Mouse (Mus musculus): ENCODE results near the gene Hoxd10. TPM values are rescaled to one million over a fixed set of nuclear protein-coding genes. Genes with fewer than 3 reads are reported as not detected.

Hoxd10 gene
- polyA plus RNA-seq, 1 experiment from 2014 or later: 0.13 TPM

DNA sequence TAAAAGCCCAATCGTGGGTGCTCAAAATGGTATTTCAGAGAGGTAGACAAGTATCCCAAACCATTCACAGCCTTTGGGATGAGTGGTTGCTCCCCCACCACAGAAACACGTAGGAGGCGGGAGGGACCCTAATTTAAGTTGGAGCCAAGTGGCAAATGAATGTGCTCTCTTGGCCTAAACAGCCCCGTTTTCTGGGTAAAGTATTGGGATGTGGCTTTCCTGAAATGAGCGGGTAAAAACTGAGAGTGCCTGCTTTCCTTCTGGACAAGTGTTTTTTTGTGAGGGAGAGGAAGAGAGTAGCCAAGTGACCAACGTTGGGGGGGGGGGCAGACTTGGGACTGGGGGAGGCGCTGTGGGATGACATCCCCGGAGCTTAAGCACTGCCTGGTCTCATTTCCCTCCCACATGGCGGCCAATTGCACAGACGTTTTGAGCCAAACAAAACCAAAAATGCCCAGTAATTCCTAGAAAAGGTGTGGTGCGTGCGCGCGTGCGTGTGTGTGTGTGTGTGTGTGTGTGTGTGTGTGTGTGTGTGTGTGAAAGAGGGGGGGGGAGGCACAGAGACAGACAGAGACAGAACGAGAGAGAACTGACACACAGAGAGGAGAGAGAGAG, 19.3 kb downstream of the Hoxd10 start:
- POLR2A ChIA-PET: no interaction called here
- no peak for TF ChIP-seq CTCF (IDR thresholded peaks at IDR 0.05)
- ATAC-seq (no peak), DNase-seq (ENCODE audit: low read depth, low spot score) (no peak)
- in situ Hi-C loops (cut with MboI; ENCODE audit: low pct_unique_long_range_greater_than_20kb): no loop called here
- CTCF ChIA-PET: no interaction called here
- peaks cover 8% of the 10 kb centered on the region for H3K27me3 ChIP-seq

- in situ Hi-C loops (cut with MboI; ENCODE audit: low pct_unique_long_range_greater_than_20kb): no loop called here
- ATAC-seq (peak; percentile 65), DNase-seq (ENCODE audit: low read depth, low spot score) (no peak)
- peaks cover 2% of the 10 kb centered on the region for H3K27me3 ChIP-seq
- POLR2A ChIA-PET: interaction anchor here (0.7 kb wide), 1 partner anchor 439 kb away, joined by 3 read pairs; no protein-coding TSS in a partner anchor
- CTCF ChIA-PET: no interaction called here
- TF ChIP-seq CTCF (IDR thresholded peaks at IDR 0.05): no peak
Observed at GRCm38 (mm10) chr2:74711721-74712621, 20.2 kb downstream of the Hoxd10 start, which contains the start of the genes Hoxd3 and Hoxd4. Gene Hoxd3, plus strand, starts transcription at chr2:74711927. Gene Hoxd4, plus strand, starts transcription at chr2:74711929.

DNA sequence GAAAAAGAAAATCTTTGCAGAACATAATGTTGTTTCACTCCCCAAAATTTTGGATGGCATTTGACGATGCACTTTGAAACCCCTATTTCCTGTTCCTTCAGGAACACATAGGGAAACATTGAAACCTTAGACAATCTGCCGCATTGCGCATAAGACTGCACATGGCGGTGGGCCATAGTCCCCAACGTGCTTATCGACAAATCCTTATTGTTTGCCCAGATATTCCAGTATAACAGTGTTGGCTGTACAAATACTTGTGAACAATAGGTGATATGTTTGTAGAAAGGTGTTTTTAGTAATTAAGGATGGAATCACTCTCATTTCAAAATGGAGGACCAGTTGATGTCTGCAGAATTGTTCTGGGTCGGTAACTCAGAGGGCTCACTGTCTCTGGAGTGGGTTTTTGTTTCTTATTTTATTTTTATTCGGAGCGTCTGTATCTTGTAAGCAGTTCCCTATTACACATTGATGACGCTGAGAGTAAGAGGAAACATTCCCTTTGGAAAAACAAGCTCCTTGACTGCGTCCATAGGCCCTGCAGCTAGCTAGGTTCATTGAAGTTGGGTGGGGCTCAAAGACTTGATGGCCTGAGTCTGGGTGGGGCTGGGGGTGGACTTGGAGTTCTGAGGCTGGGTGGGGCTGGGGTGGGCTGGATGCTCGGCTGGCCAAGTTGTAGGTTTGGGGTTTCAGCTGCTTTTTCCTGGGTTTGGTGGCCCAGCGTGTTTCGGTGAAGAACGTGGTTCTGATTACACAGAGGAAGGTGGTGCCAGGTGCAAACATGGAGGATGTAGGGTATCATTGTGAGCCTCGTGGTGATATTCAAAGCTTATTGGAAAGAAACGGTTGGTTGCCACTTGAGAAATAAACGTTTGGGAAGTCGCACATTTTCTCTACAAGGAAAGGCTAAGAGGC, 21.8 kb downstream of the Hoxd10 start:
- POLR2A ChIA-PET: no interaction called here
- CTCF ChIA-PET: no interaction called here
- ATAC-seq (no peak), DNase-seq (ENCODE audit: low read depth, low spot score) (no peak)
- no peak for TF ChIP-seq CTCF (IDR thresholded peaks at IDR 0.05)
- H3K27me3 ChIP-seq: no peaks in the 10 kb centered on the region
- in situ Hi-C loops (cut with MboI; ENCODE audit: low pct_unique_long_range_greater_than_20kb): no loop called here

- TF ChIP-seq CTCF (IDR thresholded peaks at IDR 0.05): no peak
- ChIA-PET CTCF (interaction anchor here (2.0 to 2.3 kb wide), 2 partner anchors 242 to 250 kb away, joined by 6 to 18 read pairs; no protein-coding TSS in a partner anchor), POLR2A (no interaction called here)
- no peaks in the 10 kb centered on the region for H3K27me3 ChIP-seq
- in situ Hi-C loops (cut with MboI; ENCODE audit: low pct_unique_long_range_greater_than_20kb): no loop called here
- no peak for DNase-seq (ENCODE audit: low read depth, low spot score)
- ATAC-seq: no peak
Observed at GRCm38 (mm10) chr2:74714156-74714789, 22.5 kb downstream of the Hoxd10 start.

DNA sequence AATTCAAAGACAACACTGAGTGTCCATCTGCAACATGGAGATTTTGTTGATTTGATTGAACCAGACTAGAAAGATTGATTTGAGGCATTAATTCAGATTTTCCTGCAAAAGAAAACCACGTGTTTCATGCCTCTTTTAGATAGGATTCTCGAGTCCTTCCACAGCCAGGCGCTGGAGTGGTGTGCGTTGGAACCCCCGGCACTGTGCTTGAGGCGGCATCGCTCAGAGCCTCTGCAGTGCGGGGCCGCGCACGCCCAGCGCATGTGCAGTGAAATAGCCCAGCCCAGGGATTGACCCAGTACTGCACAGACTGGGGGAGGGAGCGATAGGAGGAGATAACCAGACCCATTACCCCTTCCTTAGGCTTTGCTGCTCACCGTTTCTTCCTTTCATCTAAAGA, 23.2 kb downstream of the Hoxd10 start:
- ATAC-seq: no peak
- in situ Hi-C loops (cut with MboI; ENCODE audit: low pct_unique_long_range_greater_than_20kb): loop anchor here (5.0 kb wide), 2 partner anchors 247 to 342 kb away; no protein-coding TSS in a partner anchor
- POLR2A ChIA-PET: interaction anchor here (0.6 to 0.7 kb wide), 2 partner anchors 152 to 389 kb away, joined by 3 to 9 read pairs; no protein-coding TSS in a partner anchor

GRCm38 (mm10) chr2:74715504-74716241, 23.9 kb downstream of the Hoxd10 start:
- ChIA-PET CTCF (interaction anchor here (0.7 to 2.3 kb wide), 18 partner anchors 10 to 435 kb away, joined by 3 to 18 read pairs (median 4); no protein-coding TSS in a partner anchor), POLR2A (interaction anchor here (0.6 to 0.7 kb wide), 2 partner anchors 151 to 388 kb away, joined by 3 to 9 read pairs; no protein-coding TSS in a partner anchor)
- DNase-seq (ENCODE audit: low read depth, low spot score): peak; percentile 53
- peak; percentile 90 for ATAC-seq
- peak; percentile 97 for TF ChIP-seq CTCF (IDR thresholded peaks at IDR 0.05)
- in situ Hi-C loops (cut with MboI; ENCODE audit: low pct_unique_long_range_greater_than_20kb): loop anchor here (5.0 kb wide), 2 partner anchors 247 to 342 kb away; no protein-coding TSS in a partner anchor
- no peaks in the 10 kb centered on the region for H3K27me3 ChIP-seq

More for the DNA sequence above, 23.2 kb downstream of the Hoxd10 start:
- CTCF ChIA-PET: interaction anchor here (0.8 to 2.3 kb wide), 9 partner anchors 9 to 436 kb away, joined by 3 to 18 read pairs (median 3); no protein-coding TSS in a partner anchor
- TF ChIP-seq CTCF (IDR thresholded peaks at IDR 0.05): no peak
- no peaks in the 10 kb centered on the region for H3K27me3 ChIP-seq
- DNase-seq (ENCODE audit: low read depth, low spot score): no peak

DNA sequence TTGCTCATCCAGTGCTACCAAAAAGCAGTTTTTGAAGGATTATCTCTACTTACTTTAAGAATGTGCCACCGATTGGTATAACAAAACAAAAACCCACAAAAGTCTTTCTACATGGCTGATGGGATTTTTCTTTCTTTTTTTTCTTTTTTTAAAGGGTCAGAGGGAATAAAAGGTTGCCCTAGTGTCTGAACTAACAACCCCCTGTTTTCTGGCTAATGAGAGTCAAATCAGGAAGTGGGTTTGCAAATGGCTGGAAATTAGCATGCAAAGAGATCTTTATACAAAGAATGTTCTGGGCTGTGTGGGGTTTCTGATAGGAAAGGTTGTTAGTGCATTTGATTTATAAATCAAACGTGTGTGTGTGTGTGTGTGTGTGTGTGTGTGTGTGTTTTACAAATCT, 28.7 kb downstream of the Hoxd10 start:
- POLR2A ChIA-PET: no interaction called here
- H3K27me3 ChIP-seq: no peaks in the 10 kb centered on the region
- TF ChIP-seq CTCF (IDR thresholded peaks at IDR 0.05): no peak
- in situ Hi-C loops (cut with MboI; ENCODE audit: low pct_unique_long_range_greater_than_20kb): no loop called here
- ATAC-seq (no peak), DNase-seq (ENCODE audit: low read depth, low spot score) (no peak)
- CTCF ChIA-PET: no interaction called here

GRCm38 (mm10) chr2:74720955-74721491, 29.3 kb downstream of the Hoxd10 start:
- ATAC-seq (no peak), DNase-seq (ENCODE audit: low read depth, low spot score) (no peak)
- TF ChIP-seq CTCF (IDR thresholded peaks at IDR 0.05): no peak
- ChIA-PET CTCF (no interaction called here), POLR2A (no interaction called here)
- in situ Hi-C loops (cut with MboI; ENCODE audit: low pct_unique_long_range_greater_than_20kb): no loop called here
- H3K27me3 ChIP-seq: no peaks in the 10 kb centered on the region

DNA sequence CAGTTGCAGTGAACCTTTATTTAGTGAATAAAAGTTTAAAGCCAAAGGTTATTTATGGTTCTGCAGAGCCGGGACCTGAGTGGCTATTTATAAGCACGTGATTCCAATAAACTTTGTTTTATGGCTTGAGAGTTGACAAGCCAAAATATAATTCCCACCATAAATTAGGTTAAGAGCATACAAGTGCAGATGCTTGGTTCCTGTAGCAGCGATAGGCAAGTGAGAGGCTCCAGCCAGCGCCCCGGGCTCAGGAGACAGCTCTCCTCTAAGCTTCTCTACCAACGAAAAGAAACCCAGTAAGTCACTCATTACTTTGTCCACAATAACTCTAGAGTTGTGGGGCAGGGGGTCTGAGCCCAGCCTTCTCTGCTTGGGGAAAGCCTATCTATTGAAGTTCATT, 30.2 kb downstream of the Hoxd10 start:
- TF ChIP-seq CTCF (IDR thresholded peaks at IDR 0.05): no peak
- in situ Hi-C loops (cut with MboI; ENCODE audit: low pct_unique_long_range_greater_than_20kb): no loop called here
- ATAC-seq: no peak
- ChIA-PET POLR2A (no interaction called here), CTCF (no interaction called here)
- DNase-seq (ENCODE audit: low read depth, low spot score): no peak
- no peaks in the 10 kb centered on the region for H3K27me3 ChIP-seq

Measured in Patski (cell line).